Mouse (Mus musculus): ENCODE measurements at regions not wholly inside any gene's neighbourhood (a gene's known extent, or its start where the extent isn't known, plus 50 kb on each side); places are given as distances from the start of the nearest gene placed in this dataset.

GRCm38 (mm10) chr19:26978640-26979007 lies 92.9 kb downstream of the Gm815 start:
- no peak for TF ChIP-seq CTCF (IDR thresholded peaks at IDR 0.05; ENCODE audit: borderline replicate concordance, control insufficient read depth, extremely low read depth, insufficient read depth, low read length, poor library complexity)
- TF ChIP-seq POLR2A (IDR thresholded peaks at IDR 0.05; ENCODE audit: control insufficient read depth, extremely low read depth, insufficient read depth, low read length, poor library complexity): no peak

Data from thymus, adult 2 months (tissue).